Comparison of ENCODE assay signal across 12 mouse cellular contexts in genomic region chr8:57918720-57919640, GRCm38 (mm10).
DNase-seq lines count a peak whose midpoint lies in the region; ATAC-seq and TF ChIP-seq lines count a peak whose summit lies in the region.
"Had no signal": no experiment of that assay in that cellular context is flagged by ENCODE, and none has a peak within 500 bp of the region (broad histone marks: within the 10 kb centered on the region; RNA-seq: fewer than 3 reads in every experiment).

No protein-coding gene starts in this region.

- no peak for TF ChIP-seq EP300 in stomach, postnatal 0 days (optimal IDR thresholded peaks at IDR 0.05)

- no peaks in the 10 kb centered on the region for H3K9me3 ChIP-seq in lung, embryonic 14.5 days (ENCODE audit: low read depth, low read length)
- no peaks in the 10 kb centered on the region for H3K9me3 ChIP-seq in embryonic facial prominence, embryonic 11.5 days (replicated peaks; ENCODE audit: control insufficient read depth, low read length)
- no peaks in the 10 kb centered on the region for H3K9me3 ChIP-seq in midbrain, embryonic 11.5 days (ENCODE audit: control insufficient read depth, low read length)
- H3K9me3 ChIP-seq in stomach, postnatal 0 days (ENCODE audit: control insufficient read depth, low read length): no peaks in the 10 kb centered on the region

- WGBS in lung, embryonic 14.5 days: 66% methylated on average over 9 of the region's 9 CpGs
- 50% methylated on average over 9 of the region's 9 CpGs for whole genome bisulfite sequencing in embryonic facial prominence, embryonic 11.5 days
- WGBS in midbrain, embryonic 11.5 days: 32% methylated on average over 9 of the region's 9 CpGs
- 64% methylated on average over 9 of the region's 9 CpGs for WGBS in stomach, postnatal 0 days

- DNase-seq in lung, embryonic 14.5 days: peak; percentile 71
- DNase-seq in lung, postnatal 4 days: no peak
- DNase-seq in embryonic facial prominence, embryonic 11.5 days (ENCODE audit: low spot score): peak; percentile 10
- DNase-seq in midbrain, embryonic 11.5 days (ENCODE audit: low spot score, missing footprints): peak; percentile 93
- no peak for DNase-seq in stomach, postnatal 0 days (ENCODE audit: low spot score)
- DNase-seq in layer of hippocampus, adult 11-12 months (ENCODE audit: low spot score): no peak
- DNase-seq in testis, postnatal 10 days (ENCODE audit: low spot score): no peak
- DNase-seq: cerebellum, adult 2 months; gastrocnemius, postnatal 14 days; kidney, postnatal 25 days; thymus, postnatal 4 days had no signal

- no peaks in the 10 kb centered on the region for H3K36me3 ChIP-seq in lung, embryonic 14.5 days (ENCODE audit: insufficient read depth)
- H3K36me3 ChIP-seq in embryonic facial prominence, embryonic 11.5 days (replicated peaks; ENCODE audit: control insufficient read depth, insufficient read depth, low read depth, low read length): no peaks in the 10 kb centered on the region
- H3K36me3 ChIP-seq in midbrain, embryonic 11.5 days (ENCODE audit: control insufficient read depth, insufficient read depth, low read length): no peaks in the 10 kb centered on the region
- H3K36me3 ChIP-seq in stomach, postnatal 0 days (ENCODE audit: control insufficient read depth, insufficient read depth, low read length): no peaks in the 10 kb centered on the region

- no peak overlapping the region for H3K9ac ChIP-seq in lung, embryonic 14.5 days
- H3K9ac ChIP-seq in embryonic facial prominence, embryonic 11.5 days (replicated peaks; ENCODE audit: low read length): no peak overlapping the region
- H3K9ac ChIP-seq in midbrain, embryonic 11.5 days (ENCODE audit: low read length): no peak overlapping the region
- no peak overlapping the region for H3K9ac ChIP-seq in stomach, postnatal 0 days (ENCODE audit: low read length)

- no peak overlapping the region for H3K27ac ChIP-seq in lung, embryonic 14.5 days (ENCODE audit: low read depth)
- H3K27ac ChIP-seq in embryonic facial prominence, embryonic 11.5 days (replicated peaks; ENCODE audit: low read depth, low read length): no peak overlapping the region
- no peak overlapping the region for H3K27ac ChIP-seq in midbrain, embryonic 11.5 days (ENCODE audit: low read depth, low read length)
- H3K27ac ChIP-seq in stomach, postnatal 0 days (replicated peaks): no peak overlapping the region
- H3K27ac ChIP-seq: left cerebral cortex, adult 2 months had no signal

- no peak overlapping the region for H3K4me2 ChIP-seq in lung, embryonic 14.5 days
- H3K4me2 ChIP-seq in embryonic facial prominence, embryonic 11.5 days (ENCODE audit: low read depth, low read length): no peak overlapping the region
- H3K4me2 ChIP-seq in midbrain, embryonic 11.5 days: no peak overlapping the region
- no peak overlapping the region for H3K4me2 ChIP-seq in stomach, postnatal 0 days (replicated peaks; ENCODE audit: low read depth)

- no peaks in the 10 kb centered on the region for H3K27me3 ChIP-seq in lung, embryonic 14.5 days (ENCODE audit: insufficient read depth, low read length)
- no peaks in the 10 kb centered on the region for H3K27me3 ChIP-seq in embryonic facial prominence, embryonic 11.5 days (ENCODE audit: control insufficient read depth, insufficient read depth, low read length)
- peaks cover 22% of the 10 kb centered on the region for H3K27me3 ChIP-seq in midbrain, embryonic 11.5 days (ENCODE audit: control insufficient read depth, insufficient read depth, low read length)
- no peaks in the 10 kb centered on the region for H3K27me3 ChIP-seq in stomach, postnatal 0 days (ENCODE audit: control insufficient read depth, insufficient read depth, low read length)

- H3K4me3 ChIP-seq in lung, embryonic 14.5 days (ENCODE audit: low read depth, low read length): no peak overlapping the region
- no peak overlapping the region for H3K4me3 ChIP-seq in embryonic facial prominence, embryonic 11.5 days (ENCODE audit: low read depth, low read length)
- no peak overlapping the region for H3K4me3 ChIP-seq in midbrain, embryonic 11.5 days (ENCODE audit: low read depth, low read length)
- H3K4me3 ChIP-seq in stomach, postnatal 0 days (ENCODE audit: low read depth, low read length): no peak overlapping the region
- H3K4me3 ChIP-seq: left cerebral cortex, adult 2 months had no signal

- TF ChIP-seq CTCF in lung, embryonic 14.5 days (IDR thresholded peaks at IDR 0.05; ENCODE audit: low read depth): no peak
- 0 out of 2 replicates have a peak, but pooled peaks have one; percentile 6 for TF ChIP-seq CTCF in stomach, postnatal 0 days (IDR thresholded peaks at IDR 0.05; ENCODE audit: low read depth)

- no peaks in the 10 kb centered on the region for H3K4me1 ChIP-seq in lung, embryonic 14.5 days (ENCODE audit: insufficient read depth)
- H3K4me1 ChIP-seq in embryonic facial prominence, embryonic 11.5 days (ENCODE audit: control insufficient read depth, insufficient read depth, low read length): no peaks in the 10 kb centered on the region
- H3K4me1 ChIP-seq in midbrain, embryonic 11.5 days (ENCODE audit: control insufficient read depth, insufficient read depth, low read length): peaks cover 28% of the 10 kb centered on the region
- H3K4me1 ChIP-seq in stomach, postnatal 0 days (replicated peaks; ENCODE audit: control insufficient read depth, insufficient read depth): no peaks in the 10 kb centered on the region

- peak; percentile 83; the same call in 1 of the 2 replicates for ATAC-seq in lung, embryonic 14.5 days (ENCODE audit: insufficient read depth)
- no peak for ATAC-seq in embryonic facial prominence, embryonic 11.5 days (replicated peaks; ENCODE audit: insufficient number of reproducible peaks, low FRiP score, low TSS enrichment, low read depth)
- ATAC-seq in midbrain, embryonic 11.5 days (ENCODE audit: low FRiP score): peak; percentile 84
- no peak for ATAC-seq in stomach, postnatal 0 days (ENCODE audit: low FRiP score, low TSS enrichment)

Comparison
In these comparisons a context has a peak if more than half of its experiments do, and no peak if none do; other contexts are left out.
1. DNase-seq: peak in lung, embryonic 14.5 days (single experiment), embryonic facial prominence, embryonic 11.5 days (single experiment) and midbrain, embryonic 11.5 days (single experiment); none in lung, postnatal 4 days (0 of 2), stomach, postnatal 0 days (single experiment), layer of hippocampus, adult 11-12 months (single experiment) and testis, postnatal 10 days (single experiment).
2. ATAC-seq: peak in lung, embryonic 14.5 days (single experiment) and midbrain, embryonic 11.5 days (single experiment); none in embryonic facial prominence, embryonic 11.5 days (single experiment) and stomach, postnatal 0 days (single experiment).